Mouse (Mus musculus) R1 (cell line): ENCODE results near the gene Gm10320.
A peak's percentile ranks its signal among the peaks of the same experiment; 100 is the strongest.

Source experiments
- DNase-seq: peaks from one replicate; pipeline ENCODE4 v3.0.0-alpha.2; 2018; ENCODE audit warnings: low read depth, low spot score

Gene Gm10320

GRCm38 (mm10) chr13:98491909-98492308 lies at the start of gene Gm10320:
Gene Gm10320, minus strand, starts transcription at chr13:98492001.
- DNase-seq: no peak

- DNase-seq: no peak
Observed at GRCm38 (mm10) chr13:98541601-98542000, 49.8 kb upstream of the Gm10320 start.

GRCm38 (mm10) chr13:98540206-98540605 lies 48.4 kb upstream of the Gm10320 start:
- no peak for DNase-seq

DNA sequence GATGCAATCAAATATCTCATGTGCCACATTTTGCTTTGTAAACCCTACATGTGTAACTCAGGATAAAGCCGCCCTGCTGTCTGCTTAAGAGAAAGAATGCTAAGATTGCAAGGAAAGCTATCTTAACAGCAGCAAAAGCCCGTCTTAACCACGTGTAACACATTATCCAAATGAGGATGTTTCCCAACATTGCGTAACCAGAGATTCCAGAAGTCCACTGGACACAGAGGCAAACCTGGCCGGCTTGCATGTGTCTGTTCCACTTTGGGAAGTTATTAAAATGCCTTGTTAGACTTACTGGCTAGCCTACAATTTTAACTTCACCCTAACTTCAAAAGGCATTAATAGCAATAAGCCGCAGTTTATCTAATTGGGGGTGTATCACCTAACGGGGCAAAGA lies 47.5 kb upstream of the Gm10320 start:
- DNase-seq: no peak

DNA sequence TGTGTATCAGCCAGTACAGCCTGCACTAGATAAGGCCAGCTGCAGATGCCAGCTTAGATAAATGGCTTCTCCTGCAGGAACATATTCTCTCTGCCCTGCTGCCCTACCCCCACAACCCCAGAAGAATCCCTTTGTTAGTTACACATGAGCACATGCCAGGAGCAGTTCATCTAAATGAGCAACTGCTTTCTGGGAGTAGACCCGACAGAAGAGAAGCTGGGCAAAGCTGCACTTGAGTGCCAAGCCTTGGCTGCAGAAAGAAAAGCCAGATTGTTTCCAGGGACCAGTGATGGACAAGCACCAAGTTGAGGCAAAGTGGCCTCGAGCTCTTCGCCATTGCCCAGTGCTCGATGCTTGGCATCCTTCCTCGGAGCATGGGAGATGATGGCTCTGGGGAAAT lies 46.8 kb upstream of the Gm10320 start:
- no peak for DNase-seq

DNA sequence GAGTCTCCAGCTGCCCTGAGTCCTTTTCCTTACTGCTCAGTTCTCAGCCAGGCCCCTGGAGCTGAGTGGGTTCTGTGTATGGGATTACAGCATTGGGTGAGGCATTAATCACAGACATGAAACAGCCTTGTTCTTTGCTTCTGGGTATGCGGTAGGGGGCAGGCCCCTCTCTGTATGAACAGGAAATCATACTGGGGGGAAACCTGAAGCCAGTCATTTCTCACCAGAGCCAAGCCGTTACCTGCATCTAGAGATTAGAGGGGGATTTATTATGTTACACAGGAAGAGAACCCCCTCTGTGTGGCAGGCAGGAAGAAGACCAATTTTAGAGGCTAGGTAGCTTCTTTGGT lies 43.1 kb upstream of the Gm10320 start:
- no peak for DNase-seq

DNA sequence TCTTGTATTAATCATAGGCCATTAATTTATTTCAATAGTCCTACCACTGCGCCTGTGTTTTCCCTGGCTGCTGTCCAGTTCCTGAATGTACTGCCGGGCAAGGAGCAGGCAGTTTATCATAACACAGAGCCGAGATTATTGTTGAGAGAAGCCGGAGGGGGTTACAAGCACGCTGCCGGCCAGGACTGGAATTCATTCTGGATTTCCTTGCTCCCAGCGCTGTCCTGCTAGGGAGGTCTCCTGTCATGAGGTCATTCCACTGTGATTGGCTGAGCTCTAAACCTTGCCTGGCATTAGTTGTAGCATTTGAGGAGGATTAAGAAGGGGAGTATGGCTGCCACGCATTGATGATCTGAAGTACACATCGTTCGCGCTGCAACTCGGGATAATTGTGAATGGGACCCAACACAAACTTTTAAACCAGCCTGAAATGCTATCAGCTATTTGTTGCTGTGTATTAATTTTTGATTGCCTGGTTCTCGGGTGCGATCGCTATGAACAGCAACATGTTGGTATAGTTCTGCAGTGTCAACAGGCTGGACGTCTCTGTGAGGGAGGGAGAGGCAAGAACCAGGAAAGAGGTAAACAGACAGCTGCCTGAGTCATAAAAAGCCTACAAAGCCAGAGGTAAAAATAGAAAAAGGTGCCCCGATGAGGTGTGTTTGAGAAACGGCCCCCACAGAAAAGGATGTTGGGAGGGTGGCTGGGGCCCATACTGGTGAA lies 42.5 kb upstream of the Gm10320 start:
- DNase-seq: peak; percentile 48

GRCm38 (mm10) chr13:98533415-98533814 lies 41.6 kb upstream of the Gm10320 start:
- DNase-seq: peak; percentile 11

- DNase-seq: peak; percentile 13
Observed at GRCm38 (mm10) chr13:98532699-98533375, 41.0 kb upstream of the Gm10320 start.

GRCm38 (mm10) chr13:98531976-98532375 lies 40.2 kb upstream of the Gm10320 start:
- no peak for DNase-seq

- peak; percentile 69 for DNase-seq
Observed at GRCm38 (mm10) chr13:98531306-98531705, 39.5 kb upstream of the Gm10320 start.

DNA sequence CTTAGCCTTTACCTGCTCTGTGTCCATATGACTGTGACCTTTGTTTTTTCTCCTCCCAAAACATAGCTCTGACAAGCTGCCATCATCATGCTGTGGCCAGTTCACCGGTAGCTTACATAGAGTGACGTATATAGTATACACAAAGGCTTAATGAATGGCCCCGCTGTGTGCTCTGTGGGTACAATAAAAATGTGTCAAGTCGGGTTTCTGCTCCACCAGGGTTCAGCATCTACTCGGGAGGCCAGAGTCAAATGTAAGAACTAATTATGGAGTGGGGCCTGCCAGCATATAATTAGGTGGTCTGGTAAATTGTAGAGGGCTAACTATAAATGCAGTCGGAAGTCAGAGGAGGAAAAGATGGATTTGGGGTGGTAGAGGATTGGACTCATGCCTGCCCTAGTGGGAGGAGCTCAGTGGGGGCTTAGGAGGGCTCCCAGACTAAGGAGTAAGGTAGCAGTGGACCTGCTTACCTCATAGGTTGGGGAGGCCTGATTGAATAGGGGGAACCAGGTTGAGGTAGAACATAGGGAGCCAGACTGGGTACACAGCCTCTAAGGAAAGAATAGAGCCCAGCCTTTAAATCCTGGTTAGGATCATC lies 32.0 kb upstream of the Gm10320 start:
- DNase-seq: no peak

GRCm38 (mm10) chr13:98518341-98518740 lies 26.5 kb upstream of the Gm10320 start:
- DNase-seq: peak; percentile 14

DNA sequence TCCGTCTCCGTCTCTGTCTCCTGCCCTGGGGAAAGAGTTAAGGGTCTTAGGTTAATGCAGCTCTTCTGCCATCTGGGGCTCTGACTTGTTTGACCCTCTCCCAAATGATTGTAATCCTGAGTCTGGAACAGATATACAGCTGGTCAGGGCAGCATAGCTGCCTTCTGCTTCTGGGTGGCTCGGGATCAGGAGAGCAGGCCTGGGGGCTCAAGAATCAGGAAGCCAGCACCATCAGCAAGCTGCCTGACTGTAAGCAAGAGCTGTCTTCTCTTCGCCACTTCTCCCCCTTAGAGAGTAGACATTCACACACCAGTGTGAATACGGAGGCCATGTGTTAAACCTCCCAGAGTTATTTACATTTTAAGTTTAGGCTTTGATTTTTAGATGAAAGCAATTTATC lies 25.9 kb upstream of the Gm10320 start:
- DNase-seq: peak; percentile 10

- DNase-seq: no peak
Observed at GRCm38 (mm10) chr13:98516985-98517384, 25.2 kb upstream of the Gm10320 start.

GRCm38 (mm10) chr13:98512066-98512465 lies 20.3 kb upstream of the Gm10320 start:
- DNase-seq: no peak

DNA sequence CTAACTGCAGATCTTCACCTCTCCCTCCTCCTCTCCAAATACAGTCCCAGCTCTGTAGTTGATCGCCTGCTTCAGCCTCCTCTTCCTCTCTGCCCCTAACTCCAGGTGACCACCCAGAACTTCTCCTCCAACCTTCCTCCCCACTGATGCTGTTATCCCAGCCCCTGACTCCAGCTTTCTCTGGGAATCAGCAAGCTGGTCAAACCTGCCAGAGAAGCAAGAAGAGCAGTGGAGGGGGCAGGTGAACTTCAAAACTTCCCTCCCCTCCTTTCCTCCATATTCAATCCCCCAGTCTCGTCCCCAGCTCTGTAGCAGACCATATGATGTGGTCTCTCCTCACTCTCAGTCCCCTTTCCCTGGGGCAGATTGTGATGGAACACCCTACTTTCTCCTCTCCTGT lies 15.9 kb upstream of the Gm10320 start:
- DNase-seq: no peak

DNA sequence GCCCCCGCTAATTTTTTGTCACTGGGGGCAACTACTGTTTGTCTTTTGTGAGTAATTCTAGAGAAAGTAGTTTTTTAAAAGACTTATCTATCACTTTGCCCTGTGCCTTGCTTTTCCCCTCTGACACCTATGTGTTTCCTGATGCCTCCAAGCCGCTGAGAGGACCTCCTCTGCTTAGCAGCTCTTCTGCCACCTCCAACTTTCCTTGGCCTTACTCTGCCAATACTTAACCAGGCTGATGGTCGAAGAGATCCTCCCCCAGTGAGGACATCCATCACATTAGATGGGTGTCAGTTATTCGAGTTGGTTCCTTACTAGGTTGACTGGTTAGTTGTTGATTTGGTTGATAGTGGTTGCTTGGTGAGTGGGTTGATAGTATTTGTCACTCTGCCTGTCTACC lies 14.7 kb upstream of the Gm10320 start:
- DNase-seq: no peak

- DNase-seq: no peak
Observed at GRCm38 (mm10) chr13:98505989-98506388, 14.2 kb upstream of the Gm10320 start.

GRCm38 (mm10) chr13:98505489-98505857 lies 13.7 kb upstream of the Gm10320 start:
- DNase-seq: no peak

DNA sequence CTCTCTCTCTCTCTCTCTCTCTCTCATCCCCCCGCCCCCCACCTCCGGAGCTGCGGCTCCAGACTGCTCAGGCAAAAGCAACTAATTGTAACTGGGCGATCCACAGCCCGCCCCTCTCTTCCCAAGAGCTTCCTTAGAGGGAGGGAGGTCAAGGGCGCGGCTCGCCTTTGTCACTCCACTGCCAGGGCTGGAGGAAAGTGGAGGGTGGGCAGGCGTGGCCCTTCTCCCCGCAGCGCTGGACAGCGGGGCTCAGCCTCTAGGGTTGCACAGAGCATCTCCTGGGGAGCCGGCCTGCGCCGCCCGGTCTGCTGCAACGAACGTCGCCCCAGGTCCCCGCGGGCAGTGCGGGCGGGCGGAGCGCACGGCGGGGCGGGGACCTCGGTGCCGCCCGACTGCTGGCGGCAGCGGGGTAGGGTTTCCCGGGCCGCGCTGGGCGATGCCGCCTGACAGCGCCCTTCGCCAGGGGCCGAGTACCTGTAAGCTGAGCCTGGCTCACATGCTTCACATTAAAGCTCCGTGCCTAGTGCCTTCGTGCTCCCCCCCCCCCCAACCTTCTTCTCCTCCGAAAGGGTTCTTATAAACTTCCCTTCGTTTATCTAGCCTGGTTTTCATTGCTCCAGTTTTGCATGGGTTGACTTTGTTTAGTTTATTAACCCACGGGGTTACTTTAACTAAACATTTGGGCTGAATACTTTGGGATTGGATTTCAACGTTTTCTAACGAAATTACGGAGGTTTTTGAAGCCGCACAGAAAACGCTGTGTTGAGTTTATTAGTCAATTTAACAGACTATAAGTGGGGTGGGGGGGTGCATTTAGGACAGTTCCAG lies 13.1 kb upstream of the Gm10320 start:
- peak; percentile 87 for DNase-seq

GRCm38 (mm10) chr13:98504181-98504660 lies 12.4 kb upstream of the Gm10320 start:
- DNase-seq: peak; percentile 81
